Mouse (Mus musculus): Measurements from ENCODE around the gene Srcin1. TPM values are rescaled to one million over a fixed set of nuclear protein-coding genes. Genes with fewer than 3 reads are reported as not detected.

Srcin1 gene
- total and polyA plus RNA-seq, 2 experiments from 2014 or later = 14.3 to 141 TPM

- Histone ChIP-seq H3K4me2 (ENCODE audit: low read depth, low read length) (no peak overlapping the region), H3K4me3 (ENCODE audit: low read length) (no peak overlapping the region), H3K27me3 (ENCODE audit: insufficient read depth, low read length) (no peaks in the 10 kb centered on the region), H3K27ac (no peak overlapping the region), H3K4me1 (ENCODE audit: insufficient read depth, low read length) (no peaks in the 10 kb centered on the region), H3K9ac (replicated peaks; ENCODE audit: low read length) (no peak overlapping the region), H3K36me3 (ENCODE audit: insufficient read depth, low read length) (peaks cover 41% of the 10 kb centered on the region), H3K9me3 (ENCODE audit: low read length) (no peaks in the 10 kb centered on the region)
- 88% methylated on average over 6 of the region's 6 CpGs for WGBS
- ATAC-seq (no peak), DNase-seq (ENCODE audit: low spot score) (no peak)
- TF ChIP-seq CTCF (IDR thresholded peaks at IDR 0.05; ENCODE audit: low read depth) = no peak
Measured at GRCm38 (mm10) chr11:97478345-97478744, 97.6 kb downstream of the Srcin1 start.

DNA sequence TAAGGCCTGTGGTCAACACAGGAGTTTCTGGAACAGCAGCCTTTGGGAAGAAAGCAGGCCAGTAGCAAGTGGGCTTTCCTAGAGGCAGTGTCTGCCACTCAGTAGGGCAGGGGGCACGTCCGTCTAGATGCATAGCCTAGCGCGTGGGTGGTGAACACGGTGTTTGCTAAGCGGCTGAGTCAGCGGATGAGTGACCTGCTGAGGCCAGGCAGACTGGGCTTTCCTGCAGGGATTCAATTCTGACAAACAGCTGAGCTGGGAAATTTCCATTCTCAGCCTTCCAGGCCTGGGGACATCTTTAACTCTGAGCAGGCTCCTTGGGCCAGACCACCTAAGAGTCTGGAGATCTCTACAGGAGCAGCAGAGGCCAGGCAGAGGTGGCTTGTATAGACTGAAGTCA lies 98.6 kb downstream of the Srcin1 start:
- DNase-seq (ENCODE audit: low spot score) (no peak), ATAC-seq (no peak)
- TF ChIP-seq CTCF (IDR thresholded peaks at IDR 0.05; ENCODE audit: low read depth) = no peak
- WGBS = 49% methylated on average over 7 of the region's 7 CpGs
- Histone ChIP-seq H3K27ac (no peak overlapping the region), H3K9ac (replicated peaks; ENCODE audit: low read length) (no peak overlapping the region), H3K4me2 (ENCODE audit: low read depth, low read length) (no peak overlapping the region), H3K4me3 (ENCODE audit: low read length) (no peak overlapping the region), H3K9me3 (ENCODE audit: low read length) (no peaks in the 10 kb centered on the region), H3K4me1 (ENCODE audit: insufficient read depth, low read length) (no peaks in the 10 kb centered on the region), H3K36me3 (ENCODE audit: insufficient read depth, low read length) (peaks cover 35% of the 10 kb centered on the region), H3K27me3 (ENCODE audit: insufficient read depth, low read length) (no peaks in the 10 kb centered on the region)

DNA sequence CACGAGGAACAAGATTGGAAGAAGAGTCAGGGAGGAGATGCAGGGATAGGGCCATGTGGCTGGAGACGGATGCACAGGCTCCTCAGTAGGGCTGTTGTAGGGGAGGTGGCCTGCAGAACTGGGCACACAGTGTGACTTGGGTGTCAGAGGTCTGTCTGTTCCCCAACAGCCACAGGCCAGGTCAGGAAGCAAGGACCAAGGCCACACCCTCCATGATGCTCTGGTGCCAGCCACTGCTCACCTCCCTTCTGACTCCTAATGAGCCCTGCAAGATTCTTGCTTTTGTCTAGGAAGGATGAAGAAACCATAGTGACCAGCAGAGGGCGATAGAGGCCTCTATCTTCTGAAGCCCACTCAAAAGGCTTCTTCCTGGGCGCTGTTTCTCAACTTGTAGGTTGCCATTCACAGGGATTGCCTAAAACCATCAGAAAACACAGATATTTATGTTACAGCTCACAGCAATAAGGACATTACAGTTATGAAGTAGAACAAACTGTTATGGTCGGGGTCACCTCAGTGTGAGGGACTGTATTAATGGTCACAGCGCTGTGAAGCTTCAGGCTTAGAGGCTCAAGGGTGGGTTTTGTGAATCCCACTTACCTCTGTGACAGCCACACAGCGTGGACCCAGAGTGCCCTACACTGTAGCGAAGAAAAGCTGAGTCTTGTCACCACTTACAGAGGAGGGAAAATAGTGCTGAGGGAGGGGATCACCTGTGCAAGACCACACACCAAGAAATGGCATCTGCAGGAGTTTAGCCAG lies 99.5 kb downstream of the Srcin1 start:
- 59% methylated on average over 8 of the region's 8 CpGs for WGBS
- ATAC-seq (peak; percentile 55), DNase-seq (ENCODE audit: low spot score) (peak; percentile 93)
- no peaks in the 10 kb centered on the region for H3K4me1 ChIP-seq (ENCODE audit: insufficient read depth, low read length)
- no peak overlapping the region for H3K9ac ChIP-seq (replicated peaks; ENCODE audit: low read length)
- peaks cover 35% of the 10 kb centered on the region for H3K36me3 ChIP-seq (ENCODE audit: insufficient read depth, low read length)
- no peak overlapping the region for H3K4me3 ChIP-seq (ENCODE audit: low read length)
- 0 out of 2 replicates have a peak overlapping the region, but pooled peaks have one; percentile 41 for H3K27ac ChIP-seq
- TF ChIP-seq CTCF (IDR thresholded peaks at IDR 0.05; ENCODE audit: low read depth) = peak; percentile 91
- no peak overlapping the region for H3K4me2 ChIP-seq (ENCODE audit: low read depth, low read length)
- H3K27me3 ChIP-seq (ENCODE audit: insufficient read depth, low read length) = no peaks in the 10 kb centered on the region
- H3K9me3 ChIP-seq (ENCODE audit: low read length) = no peaks in the 10 kb centered on the region

DNA sequence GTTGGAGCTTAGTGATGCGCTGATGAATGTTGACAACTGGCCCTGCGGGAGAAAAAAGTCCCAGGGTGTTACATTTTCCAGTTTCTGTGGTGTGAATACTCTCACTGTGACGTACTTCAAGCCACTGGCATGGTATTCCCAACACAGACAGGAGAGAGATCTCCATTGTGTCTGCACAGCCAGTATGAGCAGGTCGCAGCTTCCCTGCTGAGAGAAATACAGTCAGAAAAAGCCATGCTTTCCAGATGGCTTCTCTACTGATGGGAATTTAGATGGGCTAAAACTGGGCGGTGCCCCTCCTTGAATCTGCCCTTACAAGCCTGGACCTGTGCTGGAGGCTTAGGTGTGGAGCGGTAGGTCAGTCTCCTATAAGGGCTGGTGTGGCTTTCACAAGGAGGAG lies 104.7 kb downstream of the Srcin1 start:
- WGBS = 71% methylated on average over 6 of the region's 6 CpGs
- no peak for TF ChIP-seq CTCF (IDR thresholded peaks at IDR 0.05; ENCODE audit: low read depth)
- no peak for DNase-seq (ENCODE audit: low spot score)
- Histone ChIP-seq H3K27ac (no peak overlapping the region), H3K4me2 (ENCODE audit: low read depth, low read length) (no peak overlapping the region), H3K36me3 (ENCODE audit: insufficient read depth, low read length) (peaks cover 32% of the 10 kb centered on the region), H3K27me3 (ENCODE audit: insufficient read depth, low read length) (no peaks in the 10 kb centered on the region), H3K9ac (replicated peaks; ENCODE audit: low read length) (no peak overlapping the region), H3K4me3 (ENCODE audit: low read length) (no peak overlapping the region), H3K9me3 (ENCODE audit: low read length) (no peaks in the 10 kb centered on the region), H3K4me1 (ENCODE audit: insufficient read depth, low read length) (no peaks in the 10 kb centered on the region)
- no peak for ATAC-seq

- no peak overlapping the region for H3K4me2 ChIP-seq (ENCODE audit: low read depth, low read length)
- 0 out of 2 replicates have a peak, but pooled peaks have one; percentile 1 for TF ChIP-seq CTCF (IDR thresholded peaks at IDR 0.05; ENCODE audit: low read depth)
- H3K4me3 ChIP-seq (ENCODE audit: low read length) = no peak overlapping the region
- ATAC-seq (no peak), DNase-seq (ENCODE audit: low spot score) (no peak)
- WGBS = 78% methylated on average over 7 of the region's 7 CpGs
- H3K4me1 ChIP-seq (ENCODE audit: insufficient read depth, low read length) = no peaks in the 10 kb centered on the region
- H3K36me3 ChIP-seq (ENCODE audit: insufficient read depth, low read length) = peaks cover 28% of the 10 kb centered on the region; the same call in 1 of the 2 replicates
- H3K27me3 ChIP-seq (ENCODE audit: insufficient read depth, low read length) = no peaks in the 10 kb centered on the region
- no peaks in the 10 kb centered on the region for H3K9me3 ChIP-seq (ENCODE audit: low read length)
- H3K27ac ChIP-seq = no peak overlapping the region
- no peak overlapping the region for H3K9ac ChIP-seq (replicated peaks; ENCODE audit: low read length)
Measured at GRCm38 (mm10) chr11:97469828-97470227, 106.2 kb downstream of the Srcin1 start.

GRCm38 (mm10) chr11:97468639-97469287 lies 107.2 kb downstream of the Srcin1 start:
- no peak overlapping the region for H3K9ac ChIP-seq (replicated peaks; ENCODE audit: low read length)
- H3K36me3 ChIP-seq (ENCODE audit: insufficient read depth, low read length) = peaks cover 34% of the 10 kb centered on the region; the same call in 1 of the 2 replicates
- 43% methylated on average over 14 of the region's 14 CpGs for WGBS
- no peak overlapping the region for H3K4me2 ChIP-seq (ENCODE audit: low read depth, low read length)
- no peak overlapping the region for H3K27ac ChIP-seq
- H3K4me3 ChIP-seq (ENCODE audit: low read length) = no peak overlapping the region
- peak; percentile 99 for TF ChIP-seq CTCF (IDR thresholded peaks at IDR 0.05; ENCODE audit: low read depth)
- DNase-seq (ENCODE audit: low spot score) = peak; percentile 94
- no peaks in the 10 kb centered on the region for H3K4me1 ChIP-seq (ENCODE audit: insufficient read depth, low read length)
- no peaks in the 10 kb centered on the region for H3K9me3 ChIP-seq (ENCODE audit: low read length)
- peak; percentile 56 for ATAC-seq
- no peaks in the 10 kb centered on the region for H3K27me3 ChIP-seq (ENCODE audit: insufficient read depth, low read length)
